Mouse (Mus musculus) megakaryocyte progenitor cell, adult 5-6 weeks (primary cell): ENCODE data around the gene Brix1. TPM values are rescaled to one million over a fixed set of nuclear protein-coding genes. Genes with fewer than 3 reads are reported as not detected.

ENCODE experiments used
- ATAC-seq: replicated peaks from 2 replicates; pipeline ENCODE4 v1.8.0; 2016; ENCODE audit warnings: mild to moderate bottlenecking, moderate TSS enrichment, inconsistent platforms; ENCODE audit not compliant: poor library complexity
- total RNA-seq, 2 experiments: library from RNA; stranded (forward) in 1 of 2; stranded (reverse) in 1 of 2; fragments of 157-497, 149-512 nt in 1 of 2; fragments of 200-1000 nt in 1 of 2; gene quantifications; 2 replicates each; pipeline versions ENCODE4 v1.2.3 to v1.2.4; 2015 to 2017

Brix1 gene
- total RNA-seq, 2 experiments from 2014 or later, result 37.0 to 113 TPM

DNA sequence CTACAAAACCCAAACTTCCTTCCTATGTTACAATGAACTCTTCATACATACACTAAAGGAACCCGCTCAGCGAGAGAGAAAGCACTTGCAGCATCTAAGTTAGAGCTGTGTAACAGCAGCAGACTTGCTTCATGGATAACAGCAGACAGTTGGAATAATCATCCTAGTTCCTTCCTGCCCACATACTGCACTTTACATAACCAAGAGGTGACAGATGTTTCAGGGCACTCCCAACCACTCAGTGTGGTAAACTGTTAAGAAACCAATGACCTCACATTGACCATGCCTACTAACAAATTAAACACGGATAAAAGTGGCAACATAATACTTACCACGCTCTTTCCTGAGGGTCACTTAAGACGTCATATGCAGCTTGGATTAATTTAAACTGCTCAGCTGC is 22.2 kb downstream of the Brix1 start:
- peak; percentile 92 for ATAC-seq

DNA sequence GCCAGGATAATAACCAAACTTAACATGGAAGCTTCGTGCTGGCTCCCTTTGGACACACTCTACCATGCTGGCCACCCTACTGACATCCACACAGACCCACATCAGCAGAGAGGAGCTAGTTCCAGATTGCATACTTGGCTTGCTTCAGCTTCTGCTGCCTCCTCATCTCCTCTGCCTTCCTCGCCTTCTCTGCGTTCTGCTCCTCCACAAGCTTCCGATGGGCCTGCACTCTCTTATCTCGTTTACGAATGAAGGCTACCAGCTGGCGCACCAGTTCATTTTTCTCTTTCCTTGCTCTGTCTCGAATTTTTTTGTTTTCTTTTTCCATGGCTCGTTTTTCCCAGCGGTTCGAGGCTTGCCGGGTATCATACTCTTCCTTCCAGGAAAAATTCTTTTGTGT is 24.8 kb downstream of the Brix1 start:
- ATAC-seq, result no peak

DNA sequence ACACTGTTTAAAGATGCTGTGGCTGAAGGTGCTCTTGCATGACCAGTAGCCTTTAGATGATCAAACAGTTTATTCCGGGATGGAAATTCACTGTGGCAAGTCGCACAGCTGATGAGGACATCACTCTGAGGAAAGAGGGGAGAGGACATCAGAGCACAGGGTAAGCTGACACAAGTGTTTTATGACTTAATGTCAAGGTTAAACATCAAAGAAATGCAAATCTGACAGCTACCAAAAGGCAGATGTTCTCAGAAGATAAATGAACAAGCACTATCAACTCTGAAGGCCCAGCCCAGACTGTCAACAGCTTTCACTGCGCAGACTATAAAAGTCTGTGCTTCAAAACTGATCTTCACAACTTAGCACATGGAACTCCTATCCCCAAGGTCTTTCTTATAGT is 38.6 kb downstream of the Brix1 start:
- ATAC-seq, result no peak

DNA sequence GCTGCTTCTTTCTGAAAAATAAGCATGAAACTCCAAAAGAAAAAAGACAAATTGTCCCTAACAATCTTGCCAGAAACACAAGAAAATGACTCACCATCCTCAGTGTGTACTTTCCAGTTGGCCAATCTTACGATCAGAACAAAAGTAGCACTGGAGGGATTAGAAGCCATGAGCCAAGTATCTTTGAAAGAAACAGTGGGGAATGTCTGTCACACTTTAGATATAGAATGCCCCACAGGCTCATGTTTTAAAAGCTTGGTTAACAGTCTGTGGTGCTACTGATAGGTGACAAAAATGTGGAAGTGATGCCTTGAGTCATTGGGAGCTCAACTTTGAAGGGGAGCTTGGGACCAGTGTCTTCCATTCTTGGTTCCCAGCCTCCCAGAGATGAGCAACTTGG is 43.5 kb downstream of the Brix1 start:
- no peak for ATAC-seq

DNA sequence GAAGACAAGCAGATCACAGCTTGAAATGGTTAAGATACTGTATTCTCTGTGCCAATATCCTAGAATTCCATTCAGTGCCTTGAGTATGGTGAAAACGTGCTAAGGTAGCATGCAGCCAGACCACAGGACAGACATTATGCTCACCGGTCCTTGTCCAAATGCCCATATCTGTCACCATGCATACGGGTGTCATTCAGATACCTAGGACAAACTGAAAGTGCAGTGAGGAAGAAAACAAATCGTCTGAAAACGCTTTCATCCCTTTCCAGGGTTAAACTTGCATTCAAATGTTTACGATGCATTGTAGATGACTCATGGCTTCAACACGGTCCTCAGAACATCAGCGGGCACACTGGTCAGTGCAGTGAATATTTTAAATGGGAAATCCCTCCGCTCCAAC is 44.3 kb downstream of the Brix1 start:
- ATAC-seq, result no peak

DNA sequence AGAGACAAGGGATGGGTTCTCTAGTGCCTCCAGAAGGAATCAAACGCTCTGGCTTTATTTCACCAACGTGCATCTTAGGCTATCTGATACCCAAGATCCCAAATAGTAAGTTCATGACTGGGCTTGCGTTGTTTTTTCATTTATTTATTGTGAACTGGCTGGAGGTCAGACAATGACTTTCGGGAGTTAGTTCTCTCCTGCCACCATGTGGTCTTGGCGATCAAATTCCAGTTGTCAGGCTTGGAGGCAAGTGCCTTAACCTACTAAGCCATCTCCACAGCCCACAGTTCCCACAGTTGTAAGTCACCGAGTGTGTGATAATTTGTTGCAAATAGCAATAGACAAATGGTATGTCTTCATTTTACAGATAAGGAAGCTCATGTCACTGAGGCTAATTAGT is 45.8 kb downstream of the Brix1 start:
- no peak for ATAC-seq

DNA sequence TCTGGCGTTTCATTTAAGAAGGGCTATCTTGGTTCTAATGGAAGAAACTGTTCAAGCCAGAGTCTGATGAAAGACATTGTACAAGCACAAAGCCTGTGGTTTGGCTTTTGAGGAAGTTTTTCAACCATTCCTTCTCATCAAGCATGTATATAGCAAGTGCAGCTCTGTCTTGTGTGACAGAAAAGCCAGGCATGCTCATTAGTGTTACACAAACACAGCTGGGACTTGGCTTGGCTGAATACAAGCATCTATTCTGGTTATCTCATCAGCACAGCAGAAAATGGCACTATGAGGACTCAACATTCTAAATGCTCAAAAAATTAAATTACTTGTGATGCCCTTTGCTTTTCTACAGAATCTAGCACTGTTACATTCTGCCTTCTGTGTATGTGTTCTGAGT is 48.9 kb downstream of the Brix1 start:
- peak; percentile 55 for ATAC-seq

DNA sequence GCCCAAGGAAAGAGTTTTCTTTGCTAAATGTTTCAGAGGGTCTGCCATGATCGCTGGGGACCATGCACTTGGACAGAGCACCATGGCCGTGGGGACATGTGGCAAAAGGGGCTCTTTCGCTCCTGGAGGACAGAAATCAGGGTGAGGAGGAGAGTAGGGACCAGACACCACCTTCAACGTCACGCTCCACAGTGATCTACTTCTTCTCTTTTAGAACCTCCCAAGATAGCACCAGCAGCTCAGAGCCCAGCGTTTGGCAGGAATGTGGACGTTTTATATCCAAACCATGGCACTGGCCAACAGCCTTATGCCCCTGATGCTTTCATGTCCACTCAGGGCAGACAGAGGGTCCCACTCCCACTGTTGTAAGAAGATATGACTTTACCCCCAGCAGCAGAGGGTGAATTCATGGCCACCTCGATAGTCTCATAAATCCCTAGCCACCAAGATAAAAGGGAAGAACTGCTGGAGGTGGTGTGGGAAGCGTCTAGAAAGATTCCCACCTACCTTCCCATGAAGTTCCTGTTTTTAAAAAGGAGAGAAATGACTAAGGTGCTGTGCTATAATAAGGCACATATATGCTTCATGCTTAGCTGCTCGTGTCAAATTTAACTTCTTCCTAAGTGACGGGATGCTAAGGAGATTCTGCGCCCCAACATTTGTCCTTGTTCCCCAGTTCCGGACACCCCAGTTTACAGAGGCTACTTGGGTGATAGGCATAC is 59.0 kb downstream of the Brix1 start:
- no peak for ATAC-seq

DNA sequence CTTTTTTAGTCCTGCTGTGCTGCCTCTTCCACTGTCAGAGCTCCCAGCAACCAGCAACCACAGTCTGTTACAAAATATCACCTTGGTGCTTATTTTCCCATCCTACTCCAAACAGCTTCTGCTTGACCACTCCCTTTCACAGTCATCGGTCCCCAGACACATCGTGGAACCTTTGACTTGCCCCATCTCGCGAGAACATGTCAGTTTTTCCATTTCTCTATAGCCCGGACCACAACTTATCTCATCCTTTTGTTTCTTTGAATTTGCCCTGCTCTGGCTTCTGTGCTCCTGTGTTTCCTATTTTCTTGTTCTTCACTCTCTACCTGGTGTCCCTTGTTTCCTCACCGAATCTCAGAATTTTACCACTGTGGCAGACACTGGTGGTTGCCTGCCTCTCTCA is 59.6 kb downstream of the Brix1 start:
- ATAC-seq, result no peak

Other genes starting within 250 kb of the Brix1 start
- not detected in 2 replicates for gene Gm21973, start 160.6 kb downstream of the Brix1 start, total RNA-seq (2015)
- gene Gm21973, start 160.6 kb downstream of the Brix1 start, total RNA-seq (2017), result not detected in 2 replicates
- gene Agxt2, start 127.4 kb downstream of the Brix1 start, total RNA-seq (2015), result not detected in 2 replicates
- gene Agxt2, start 127.4 kb downstream of the Brix1 start, total RNA-seq (2017), result not detected in 2 replicates
- 41.6 and 54.4 TPM in 2 replicates for gene Dnajc21, start 15.4 kb downstream of the Brix1 start, total RNA-seq (2015)
- gene Dnajc21, start 15.4 kb downstream of the Brix1 start, total RNA-seq (2017), result 40.9 and 46.0 TPM in 2 replicates
- gene Rad1, start 71 bp upstream of the Brix1 start, total RNA-seq (2015), result 25.7 and 33.6 TPM in 2 replicates
- 16.7 and 17.8 TPM in 2 replicates for gene Rad1, start 71 bp upstream of the Brix1 start, total RNA-seq (2017)
- not detected in 2 replicates for gene Ttc23l, start 72.7 kb upstream of the Brix1 start, total RNA-seq (2015)
- gene Ttc23l, start 72.7 kb upstream of the Brix1 start, total RNA-seq (2017), result not detected in 2 replicates
- gene Rai14, start 228.7 kb upstream of the Brix1 start, total RNA-seq (2015), result 5.2 and 6.9 TPM in 2 replicates
- gene Rai14, start 228.7 kb upstream of the Brix1 start, total RNA-seq (2017), result 3.8 and 4.5 TPM in 2 replicates